Mouse (Mus musculus) liver, embryonic 15.5 days (tissue): ENCODE data around the gene Bivm. TPM values are rescaled to one million over a fixed set of nuclear protein-coding genes. Genes with fewer than 3 reads are reported as not detected.

Source experiments
- ATAC-seq: fragments of 200-750 bp; cut with Nextera tagmentation; 2 replicates; pipeline ENCODE4 v1.8.0; 2017; ENCODE audit warnings: moderate number of reproducible peaks, mild to moderate bottlenecking, moderate library complexity; ENCODE audit not compliant: insufficient read depth
- H3K27ac ChIP-seq: fragments of 300-500 bp; sonication (generic); replicated peaks from 2 replicates; pipeline ENCODE4 v1.5.1; 2015; ENCODE audit warnings: mild to moderate bottlenecking, inconsistent platforms
- H3K27me3 ChIP-seq: fragments of 300-500 bp; sonication (generic); 2 replicates; pipeline ENCODE4 v1.6.1; 2015; ENCODE audit warnings: mild to moderate bottlenecking, inconsistent platforms
- H3K36me3 ChIP-seq: fragments of 300-500 bp; sonication (generic); replicated peaks from 2 replicates; pipeline ENCODE4 v1.6.1; 2015; ENCODE audit warnings: moderate library complexity, mild to moderate bottlenecking, inconsistent platforms
- H3K4me1 ChIP-seq: fragments of 300-500 bp; sonication (generic); replicated peaks from 2 replicates; pipeline ENCODE4 v1.6.1; 2015; ENCODE audit warnings: inconsistent platforms
- H3K4me2 ChIP-seq: fragments of 300-500 bp; sonication (generic); 2 replicates; pipeline ENCODE4 v1.6.1; 2015; ENCODE audit warnings: moderate library complexity, mild to moderate bottlenecking, inconsistent platforms
- H3K4me3 ChIP-seq: fragments of 300-500 bp; sonication (generic); replicated peaks from 2 replicates; pipeline ENCODE4 v1.5.1; 2015; ENCODE audit warnings: mild to moderate bottlenecking, inconsistent platforms
- H3K9ac ChIP-seq: fragments of 300-500 bp; sonication (generic); 2 replicates; pipeline ENCODE4 v1.6.1; 2015; ENCODE audit warnings: moderate library complexity, mild to moderate bottlenecking, inconsistent platforms
- H3K9me3 ChIP-seq: fragments of 300-500 bp; sonication (generic); replicated peaks from 2 replicates; pipeline ENCODE4 v1.6.1; 2016; ENCODE audit warnings: inconsistent platforms
- WGBS: fragments of 180-500 bp; shearing (Covaris S2); methylation state at CpG from one replicate; pipeline ENCODE4 v1.1.7; 2015; ENCODE audit warnings: mixed read lengths; ENCODE audit not compliant: insufficient replicate concordance; 5-methylcytosine and 5-hydroxymethylcytosine counted together
- polyA plus RNA-seq: library from polyadenylated mRNA; unstranded; fragments of >200 nt; fragmentation: Nextera tagmentation; extraction: Ambion mirVana; gene quantifications from 2 replicates; pipeline ENCODE4 v1.2.1, GENCODE M21; 2015

Gene Bivm
- polyA plus RNA-seq = 2.9 and 3.6 TPM in 2 replicates

DNA sequence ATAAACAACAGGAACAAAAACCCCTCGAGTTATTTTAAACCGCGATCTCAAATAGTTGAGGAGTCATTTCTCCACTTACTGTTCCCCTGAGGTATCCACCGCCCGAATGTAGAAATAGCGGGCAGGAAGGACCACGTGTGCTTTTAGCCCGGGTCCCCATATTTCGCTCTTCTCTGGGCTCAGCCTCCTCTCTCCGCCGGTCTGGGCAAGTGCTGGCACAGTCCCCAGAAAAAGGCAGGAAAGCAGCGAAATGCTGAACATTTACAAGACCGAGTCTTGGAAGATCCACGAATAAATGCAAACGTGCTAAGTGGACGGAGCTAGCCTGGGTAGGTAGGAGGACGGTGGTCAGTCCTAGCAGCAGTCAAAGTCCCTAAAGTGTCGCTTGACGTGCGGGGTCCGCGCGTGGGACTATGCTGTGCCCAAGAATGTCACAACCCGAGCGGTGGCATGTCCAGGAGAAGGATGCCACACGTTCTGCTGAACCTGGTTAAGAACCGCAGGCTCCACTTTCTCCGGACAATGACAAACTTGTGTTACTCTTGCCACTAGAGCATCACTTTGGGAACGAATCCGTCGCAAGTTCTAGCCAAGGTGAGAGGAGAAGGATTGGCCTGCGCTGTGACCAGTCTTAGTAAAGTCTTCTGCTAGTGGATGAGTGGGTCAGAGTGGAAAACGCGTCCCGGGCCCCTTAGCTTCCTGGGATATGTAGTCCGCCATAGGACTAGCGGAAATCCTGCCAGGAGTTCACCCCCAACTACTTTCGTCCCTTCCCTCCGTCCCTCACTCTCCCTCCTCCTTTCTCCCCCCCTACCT is at the start of gene Bivm, which contains the start of gene Kdelc1:
Gene Bivm, plus strand, starts transcription at position 719 of the 816 bp plus-strand sequence.
Gene Kdelc1, minus strand, starts transcription at position 570 of the 816 bp plus-strand sequence.
- ATAC-seq = peak; percentile 92
- Histone ChIP-seq H3K36me3 (peaks cover 8% of the 10 kb centered on the region), H3K4me1 (peaks cover 23% of the 10 kb centered on the region), H3K9me3 (no peaks in the 10 kb centered on the region), H3K27ac (peak within 1 kb of the TSS; percentile 81), H3K4me2 (peak within 1 kb of the TSS; percentile 91), H3K27me3 (no peaks in the 10 kb centered on the region), H3K9ac (peak within 1 kb of the TSS; percentile 59), H3K4me3 (peak within 1 kb of the TSS; percentile 70)
- under 1% methylated on average over 39 of the region's 39 CpGs for WGBS

DNA sequence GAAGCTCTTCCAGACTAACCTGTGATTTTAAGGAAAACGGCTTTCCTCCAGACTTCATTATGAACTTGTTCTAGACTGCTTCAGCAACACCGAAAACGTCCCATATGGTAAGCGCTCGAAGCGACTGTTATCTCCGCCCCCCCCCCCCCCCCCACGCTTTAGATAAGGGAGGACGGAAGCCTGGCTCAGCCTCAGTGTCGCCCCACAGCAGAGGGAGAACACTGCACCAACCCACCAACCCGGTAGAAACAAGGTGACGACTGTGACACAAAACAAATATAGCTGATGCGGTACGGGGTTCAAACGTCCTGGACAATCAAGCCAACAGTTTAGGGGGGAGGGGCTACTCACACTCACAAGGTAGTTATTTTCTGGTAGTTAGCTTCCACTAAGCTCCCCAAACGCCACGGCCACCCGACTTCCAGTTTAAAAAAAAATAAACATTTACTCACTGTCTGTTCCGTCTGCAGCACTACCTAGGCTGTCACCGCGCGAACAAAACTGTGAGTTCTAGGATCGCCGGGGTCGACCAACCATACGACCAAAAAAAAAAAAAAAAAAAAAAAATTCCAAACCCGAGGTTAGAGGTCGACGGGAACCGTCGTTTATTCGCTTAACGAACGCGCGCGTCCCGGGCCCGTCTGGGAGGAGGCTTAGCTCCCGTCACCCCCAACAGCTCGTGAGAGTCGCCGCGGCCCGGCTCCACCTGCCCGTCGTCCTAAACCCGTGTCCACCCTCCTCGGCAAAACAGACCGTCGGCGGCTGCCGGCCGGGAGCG is 17.1 kb upstream of the Bivm start:
- Histone ChIP-seq H3K9me3 (no peaks in the 10 kb centered on the region), H3K9ac (peak overlapping the region; percentile 94), H3K4me3 (peak overlapping the region; percentile 96), H3K4me1 (peaks cover 17% of the 10 kb centered on the region), H3K27me3 (no peaks in the 10 kb centered on the region), H3K27ac (peak overlapping the region; percentile 98), H3K36me3 (peaks cover 18% of the 10 kb centered on the region), H3K4me2 (peak overlapping the region; percentile 88)
- ATAC-seq = peak; percentile 78
- under 1% methylated on average over 55 of the region's 55 CpGs for WGBS

DNA sequence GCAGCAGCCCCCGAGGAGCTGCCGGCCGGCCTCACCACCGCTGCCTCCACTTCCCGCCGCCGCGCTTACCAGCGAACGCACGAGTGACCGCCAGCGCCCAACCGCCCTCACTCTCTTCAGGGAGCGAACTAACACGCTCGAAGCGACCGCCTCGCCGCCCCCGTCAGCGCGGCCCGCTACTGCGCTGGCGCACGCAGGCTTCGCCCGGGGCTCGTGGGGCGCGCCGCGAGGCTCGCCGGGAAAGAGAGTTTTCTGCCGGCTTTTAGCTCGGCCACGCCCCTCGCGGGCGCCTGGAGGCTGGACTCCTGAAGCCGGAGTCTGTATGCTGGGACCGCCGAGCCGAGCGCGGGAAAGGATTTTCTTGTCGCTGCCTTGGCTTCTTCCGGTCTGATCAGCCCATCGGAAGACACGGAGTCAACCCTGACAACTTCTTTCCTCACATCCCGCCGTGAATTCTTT is 16.5 kb upstream of the Bivm start, which contains the start of gene Tex30:
Gene Tex30, minus strand, starts transcription at position 183 of the 459 bp plus-strand sequence.
- peak within 1 kb of the TSS; percentile 98 for H3K27ac ChIP-seq
- peaks cover 12% of the 10 kb centered on the region for H3K36me3 ChIP-seq
- H3K4me2 ChIP-seq = peak within 1 kb of the TSS; percentile 88
- peak; percentile 95 for ATAC-seq
- peak within 1 kb of the TSS; percentile 94 for H3K9ac ChIP-seq
- H3K4me1 ChIP-seq = peaks cover 17% of the 10 kb centered on the region
- WGBS = under 1% methylated on average over 55 of the region's 55 CpGs
- no peaks in the 10 kb centered on the region for H3K9me3 ChIP-seq
- no peaks in the 10 kb centered on the region for H3K27me3 ChIP-seq
- peak within 1 kb of the TSS; percentile 96 for H3K4me3 ChIP-seq

DNA sequence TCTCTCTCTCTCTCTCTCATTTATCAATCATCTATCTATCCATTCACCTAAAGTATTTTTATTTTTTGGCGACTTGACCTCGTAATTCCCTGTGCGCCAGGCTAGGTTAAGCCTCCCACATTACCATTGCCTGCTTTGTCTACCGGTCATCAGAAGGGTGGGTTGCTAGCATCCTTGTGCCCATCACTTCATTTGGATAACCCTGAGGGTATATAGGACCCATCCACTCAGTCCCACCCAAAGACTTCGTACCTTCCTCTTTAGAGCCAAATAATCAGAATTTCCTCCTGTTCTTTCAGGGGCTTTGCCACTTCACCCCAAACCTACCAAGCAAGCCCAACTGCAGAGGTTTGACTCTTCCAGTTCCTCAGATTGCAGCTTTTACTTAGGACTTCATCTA is 15.8 kb upstream of the Bivm start:
- Histone ChIP-seq H3K4me1 (peaks cover 17% of the 10 kb centered on the region), H3K9ac (peak overlapping the region; percentile 94; the same call in 1 of the 2 replicates), H3K27me3 (no peaks in the 10 kb centered on the region), H3K27ac (0 out of 2 replicates have a peak overlapping the region, but pooled peaks have one; percentile 98), H3K4me3 (peak overlapping the region; percentile 96), H3K36me3 (peaks cover 12% of the 10 kb centered on the region), H3K4me2 (peak overlapping the region; percentile 88), H3K9me3 (no peaks in the 10 kb centered on the region)
- 17% methylated on average over 5 of the region's 5 CpGs for WGBS
- ATAC-seq = no peak

DNA sequence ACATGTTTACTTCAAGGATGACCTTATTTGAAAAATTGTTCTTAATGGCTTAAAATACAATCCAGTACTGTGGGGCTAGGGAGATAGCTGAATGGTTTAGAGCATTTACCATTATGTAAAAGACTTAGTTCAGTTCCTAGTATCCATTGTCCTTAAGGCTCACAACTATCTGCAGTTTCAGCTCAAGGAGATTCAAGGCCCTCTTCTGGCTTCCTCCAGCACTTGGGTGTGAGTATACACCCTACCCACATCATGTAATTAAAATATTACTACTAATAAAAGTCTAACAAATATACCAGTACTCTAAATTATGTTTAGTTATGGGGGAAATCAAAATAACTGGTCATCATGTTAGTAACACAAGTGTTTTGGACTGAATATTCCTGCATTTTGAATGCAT is 1.2 kb upstream of the Bivm start:
- H3K4me2 ChIP-seq = peak overlapping the region; percentile 91
- H3K9ac ChIP-seq = no peak overlapping the region
- H3K36me3 ChIP-seq = peaks cover 17% of the 10 kb centered on the region
- no peaks in the 10 kb centered on the region for H3K27me3 ChIP-seq
- no peak overlapping the region for H3K27ac ChIP-seq
- peak overlapping the region; percentile 70; the same call in 1 of the 2 replicates for H3K4me3 ChIP-seq
- H3K4me1 ChIP-seq = peaks cover 23% of the 10 kb centered on the region
- H3K9me3 ChIP-seq = no peaks in the 10 kb centered on the region
- ATAC-seq = no peak

DNA sequence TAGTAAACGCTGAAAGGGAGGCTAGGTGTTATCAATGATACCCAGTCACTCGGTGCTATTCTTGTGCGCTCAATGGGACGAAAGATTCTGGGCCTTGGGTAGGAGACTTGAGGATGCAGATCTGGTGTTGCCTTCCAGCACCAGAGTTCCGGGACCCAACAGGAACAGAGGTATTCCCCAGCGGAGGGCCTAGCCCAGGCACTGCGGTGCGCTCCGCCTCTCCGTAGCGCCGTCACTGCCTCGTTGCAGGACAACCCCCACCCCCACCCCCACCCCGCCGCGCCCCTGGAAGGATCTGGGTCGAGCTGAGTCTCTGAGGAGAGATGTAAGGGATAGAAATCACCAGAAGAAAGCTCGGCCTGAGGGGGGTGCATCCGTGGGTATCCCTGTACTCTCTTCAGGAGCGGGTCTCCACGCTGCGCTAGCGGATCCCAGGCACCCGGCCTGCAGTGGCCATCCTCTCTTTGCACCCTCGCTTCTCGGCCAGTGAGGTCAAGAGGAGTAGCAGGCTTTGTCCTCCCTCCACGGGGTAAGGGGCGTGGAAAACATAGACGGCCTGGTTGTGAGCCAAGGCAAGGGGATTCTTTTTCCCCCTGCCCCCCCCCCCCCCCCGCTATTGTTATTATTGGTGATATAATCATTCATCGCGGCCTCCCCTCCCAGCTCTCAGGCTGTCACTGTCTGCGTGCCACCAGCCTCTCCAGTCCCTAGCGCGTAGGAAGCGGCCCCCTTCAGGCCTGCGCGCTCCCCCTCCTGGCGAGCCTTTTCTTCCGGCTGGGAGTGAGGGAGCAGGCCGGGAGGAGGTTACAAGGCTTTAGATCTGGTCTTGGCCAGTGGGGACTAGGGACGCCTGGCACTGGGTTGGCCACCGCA is 680 bp downstream of the Bivm start:
- Histone ChIP-seq H3K36me3 (peaks cover 3% of the 10 kb centered on the region; the same call in 1 of the 2 replicates), H3K9me3 (no peaks in the 10 kb centered on the region), H3K27ac (peak overlapping the region; percentile 81), H3K9ac (peak overlapping the region; percentile 59), H3K4me2 (peak overlapping the region; percentile 91), H3K4me1 (peaks cover 23% of the 10 kb centered on the region), H3K4me3 (peak overlapping the region; percentile 70), H3K27me3 (no peaks in the 10 kb centered on the region)
- WGBS = under 1% methylated on average over 41 of the region's 43 CpGs
- ATAC-seq = peak; percentile 84

DNA sequence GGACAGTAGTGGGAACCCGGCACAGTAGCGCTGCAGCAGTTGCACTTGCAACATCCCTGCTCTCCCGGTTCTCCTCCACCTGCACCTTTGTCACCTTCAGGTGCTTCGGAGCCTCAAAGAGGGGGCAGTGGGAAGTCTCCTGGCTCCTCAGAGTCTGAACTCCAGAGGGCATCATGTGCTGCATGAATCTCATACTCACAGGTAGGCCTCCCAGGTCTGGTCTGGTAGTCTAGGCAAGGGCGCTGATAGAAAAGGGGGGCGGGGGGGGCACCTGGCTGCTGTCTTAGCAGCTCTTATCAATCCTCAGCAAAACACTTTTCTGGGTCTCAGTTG is 1.3 kb downstream of the Bivm start:
- no peak for ATAC-seq
- H3K9ac ChIP-seq = peak overlapping the region; percentile 59
- no peaks in the 10 kb centered on the region for H3K9me3 ChIP-seq
- no peaks in the 10 kb centered on the region for H3K27me3 ChIP-seq
- peaks cover 3% of the 10 kb centered on the region; the same call in 1 of the 2 replicates for H3K36me3 ChIP-seq
- peak overlapping the region; percentile 81 for H3K27ac ChIP-seq
- H3K4me3 ChIP-seq = peak overlapping the region; percentile 70
- WGBS = 9% methylated on average over 6 of the region's 6 CpGs
- H3K4me2 ChIP-seq = peak overlapping the region; percentile 91
- peaks cover 23% of the 10 kb centered on the region for H3K4me1 ChIP-seq

DNA sequence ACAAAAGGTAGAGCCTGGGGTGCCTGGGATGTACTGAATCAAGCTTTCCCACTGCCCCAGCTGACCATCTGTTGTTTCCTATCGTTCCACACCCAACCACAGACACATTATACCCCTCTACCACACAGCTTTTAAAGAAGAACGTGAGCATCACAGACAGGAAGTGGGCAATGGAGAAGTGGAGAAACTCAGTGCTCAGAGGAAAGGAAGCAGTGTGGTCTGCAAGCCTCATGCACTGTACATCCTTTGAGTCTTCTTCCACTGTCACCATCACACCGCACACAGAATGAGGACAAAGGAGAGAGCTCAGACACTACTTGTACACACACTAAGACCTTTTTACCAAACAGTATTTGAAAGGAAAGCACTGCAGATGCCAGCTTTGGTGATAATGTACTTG is 3.5 kb downstream of the Bivm start:
- Histone ChIP-seq H3K4me1 (peaks cover 23% of the 10 kb centered on the region), H3K27me3 (no peaks in the 10 kb centered on the region), H3K36me3 (no peaks in the 10 kb centered on the region), H3K27ac (no peak overlapping the region), H3K9ac (no peak overlapping the region), H3K4me3 (no peak overlapping the region), H3K4me2 (no peak overlapping the region), H3K9me3 (no peaks in the 10 kb centered on the region)
- ATAC-seq = no peak
- WGBS = 17% methylated on average over 3 of the region's 3 CpGs

DNA sequence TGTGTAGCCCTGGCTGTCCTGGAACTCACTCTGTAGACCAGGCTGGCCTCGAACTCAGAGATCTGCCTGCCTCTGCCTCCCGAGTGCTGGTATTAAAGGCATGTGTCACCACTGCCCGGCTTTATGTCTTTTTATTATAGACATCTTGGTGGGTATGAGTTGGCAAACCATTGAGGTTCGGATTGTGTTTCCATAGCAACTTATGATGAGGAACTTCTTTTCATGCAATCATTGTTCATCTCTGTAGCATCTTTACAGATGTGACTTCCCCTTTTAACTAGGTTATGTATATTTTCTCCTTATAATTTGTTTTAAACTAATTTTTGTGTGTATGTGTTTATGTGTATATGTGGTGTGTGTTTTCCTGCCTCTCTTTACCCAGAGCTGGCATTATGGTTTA is 6.8 kb downstream of the Bivm start:
- Histone ChIP-seq H3K4me1 (no peaks in the 10 kb centered on the region), H3K4me2 (no peak overlapping the region), H3K27ac (no peak overlapping the region), H3K27me3 (no peaks in the 10 kb centered on the region), H3K9ac (no peak overlapping the region), H3K9me3 (no peaks in the 10 kb centered on the region), H3K36me3 (0 out of 2 replicates have a peak, but pooled peaks cover 3% of the 10 kb centered on the region), H3K4me3 (no peak overlapping the region)
- no peak for ATAC-seq
- WGBS = 71% methylated on average over 4 of the region's 4 CpGs

DNA sequence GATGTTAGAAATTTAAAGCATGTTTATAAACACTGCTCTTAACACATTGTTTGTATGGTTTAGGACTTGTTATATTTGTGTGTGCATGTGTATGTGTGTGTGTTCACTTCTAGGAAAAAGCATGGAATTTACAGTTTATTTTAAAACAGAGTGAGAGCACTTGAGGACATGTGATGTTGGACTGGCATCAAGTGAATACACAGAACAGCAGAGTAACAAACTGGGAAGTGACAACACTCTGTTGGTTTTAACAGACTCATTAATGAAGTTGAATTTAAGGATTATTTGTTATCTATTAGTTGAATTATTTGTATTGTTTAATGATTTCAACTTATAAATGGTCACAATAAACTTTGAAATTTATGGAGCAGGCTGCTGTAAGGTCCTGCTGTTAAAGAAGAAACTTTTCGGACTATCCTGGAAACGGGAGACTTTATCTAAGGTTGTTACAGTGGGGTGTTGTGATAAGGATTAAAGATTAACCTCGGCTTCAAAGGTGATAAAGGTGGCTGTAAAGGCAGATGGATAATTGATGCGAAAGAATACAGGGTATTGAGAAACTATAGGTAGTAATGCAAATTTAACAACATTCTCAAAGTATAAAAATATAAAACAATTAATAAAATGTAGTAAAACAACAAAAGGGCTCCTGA is 11.3 kb downstream of the Bivm start:
- Histone ChIP-seq H3K4me1 (no peaks in the 10 kb centered on the region), H3K9me3 (no peaks in the 10 kb centered on the region), H3K4me2 (no peak overlapping the region), H3K27ac (no peak overlapping the region), H3K36me3 (0 out of 2 replicates have a peak, but pooled peaks cover 3% of the 10 kb centered on the region), H3K4me3 (no peak overlapping the region), H3K27me3 (no peaks in the 10 kb centered on the region), H3K9ac (no peak overlapping the region)
- ATAC-seq = no peak
- WGBS = 50% methylated on average over 4 of the region's 4 CpGs
